Mouse (Mus musculus): ENCODE measurements at regions not wholly inside any gene's neighbourhood (a gene's known extent, or its start where the extent isn't known, plus 50 kb on each side); places are given as distances from the start of the nearest gene placed in this dataset.

DNA sequence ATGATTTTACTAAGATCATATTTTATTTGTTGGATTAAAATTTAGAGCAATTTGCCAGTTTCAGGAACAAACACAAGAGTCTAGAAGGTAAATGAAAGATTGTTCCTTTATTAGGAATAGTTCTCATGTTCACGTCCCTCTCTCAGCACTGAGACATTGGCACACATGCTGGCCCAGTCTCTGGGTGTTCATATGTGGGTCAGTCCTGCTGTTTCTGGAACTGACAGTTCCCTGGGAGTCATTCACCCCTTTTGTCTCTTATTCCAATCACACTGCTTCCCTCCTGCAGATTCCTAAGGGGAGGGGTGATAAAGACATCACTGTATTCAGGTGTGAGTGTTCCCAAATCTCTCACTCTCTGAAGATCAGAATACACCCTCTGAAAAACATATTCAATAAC lies 311.1 kb downstream of the Serpinb8 start:
- ATAC-seq, result no peak
- H3K4me2 ChIP-seq (ENCODE audit: low read depth), result no peak overlapping the region
- H3K27ac ChIP-seq (ENCODE audit: low read depth, low read length), result no peak overlapping the region
- H3K27me3 ChIP-seq (ENCODE audit: insufficient read depth, low read length), result no peaks in the 10 kb centered on the region
- no peak for TF ChIP-seq CTCF (IDR thresholded peaks at IDR 0.05; ENCODE audit: low read depth)
- no peak overlapping the region for H3K4me3 ChIP-seq (ENCODE audit: low read depth, low read length)
- H3K9ac ChIP-seq, result no peak overlapping the region
- no peaks in the 10 kb centered on the region for H3K9me3 ChIP-seq (ENCODE audit: low read length)
- 35% methylated on average over 1 of the region's 1 CpGs for WGBS
- no peak for DNase-seq
- no peaks in the 10 kb centered on the region for H3K4me1 ChIP-seq (ENCODE audit: insufficient read depth)
- no peaks in the 10 kb centered on the region for H3K36me3 ChIP-seq (ENCODE audit: insufficient read depth)

DNA sequence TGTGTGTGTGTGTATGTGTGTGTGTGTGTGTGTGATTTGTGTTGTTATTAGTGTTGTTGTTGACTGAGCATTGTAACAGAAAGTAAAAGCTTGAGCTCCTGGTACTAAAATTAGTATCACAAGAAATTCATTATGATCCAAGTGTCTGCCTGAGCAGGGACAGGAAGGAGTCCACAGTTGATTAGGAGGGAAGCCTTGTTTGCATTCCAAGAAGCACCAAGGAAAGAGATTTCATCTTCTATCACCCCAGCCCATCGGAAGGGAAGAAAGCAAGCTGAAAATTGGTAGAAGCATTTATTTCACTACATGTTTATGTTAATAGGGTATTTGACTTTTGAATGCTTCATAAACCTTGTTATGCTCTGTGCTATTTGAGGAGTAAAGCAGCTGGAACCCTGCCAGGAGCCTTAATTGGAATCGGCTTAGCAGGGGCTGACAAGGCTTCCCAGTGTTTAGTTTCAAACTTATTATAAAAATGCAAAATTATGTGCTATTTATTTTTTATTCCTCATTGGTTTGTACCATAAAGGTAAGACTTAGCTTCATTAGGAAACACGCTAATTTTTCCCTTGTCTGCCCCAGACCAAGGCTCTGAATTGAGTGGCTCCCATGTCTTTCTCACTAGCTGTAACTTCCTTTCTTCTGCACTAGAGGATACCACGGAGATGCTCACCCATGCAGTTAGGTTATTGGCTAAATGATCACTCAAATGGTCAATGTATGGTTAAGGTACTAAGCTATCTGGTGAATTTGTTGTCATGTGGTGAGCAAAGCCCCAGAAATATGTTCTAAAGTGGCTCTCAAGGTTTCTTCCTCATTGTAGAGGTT lies 318.6 kb downstream of the Serpinb8 start:
- no peak overlapping the region for H3K27ac ChIP-seq (ENCODE audit: low read depth, low read length)
- WGBS, result 16% methylated on average over 4 of the region's 4 CpGs
- H3K9ac ChIP-seq, result no peak overlapping the region
- no peaks in the 10 kb centered on the region for H3K36me3 ChIP-seq (ENCODE audit: insufficient read depth)
- no peak for TF ChIP-seq CTCF (IDR thresholded peaks at IDR 0.05; ENCODE audit: low read depth)
- peak; percentile 63 for DNase-seq
- H3K4me2 ChIP-seq (ENCODE audit: low read depth), result no peak overlapping the region
- no peaks in the 10 kb centered on the region for H3K9me3 ChIP-seq (ENCODE audit: low read length)
- no peaks in the 10 kb centered on the region for H3K27me3 ChIP-seq (ENCODE audit: insufficient read depth, low read length)
- ATAC-seq, result peak; percentile 62; the same call in 1 of the 2 replicates
- no peaks in the 10 kb centered on the region for H3K4me1 ChIP-seq (ENCODE audit: insufficient read depth)
- no peak overlapping the region for H3K4me3 ChIP-seq (ENCODE audit: low read depth, low read length)

DNA sequence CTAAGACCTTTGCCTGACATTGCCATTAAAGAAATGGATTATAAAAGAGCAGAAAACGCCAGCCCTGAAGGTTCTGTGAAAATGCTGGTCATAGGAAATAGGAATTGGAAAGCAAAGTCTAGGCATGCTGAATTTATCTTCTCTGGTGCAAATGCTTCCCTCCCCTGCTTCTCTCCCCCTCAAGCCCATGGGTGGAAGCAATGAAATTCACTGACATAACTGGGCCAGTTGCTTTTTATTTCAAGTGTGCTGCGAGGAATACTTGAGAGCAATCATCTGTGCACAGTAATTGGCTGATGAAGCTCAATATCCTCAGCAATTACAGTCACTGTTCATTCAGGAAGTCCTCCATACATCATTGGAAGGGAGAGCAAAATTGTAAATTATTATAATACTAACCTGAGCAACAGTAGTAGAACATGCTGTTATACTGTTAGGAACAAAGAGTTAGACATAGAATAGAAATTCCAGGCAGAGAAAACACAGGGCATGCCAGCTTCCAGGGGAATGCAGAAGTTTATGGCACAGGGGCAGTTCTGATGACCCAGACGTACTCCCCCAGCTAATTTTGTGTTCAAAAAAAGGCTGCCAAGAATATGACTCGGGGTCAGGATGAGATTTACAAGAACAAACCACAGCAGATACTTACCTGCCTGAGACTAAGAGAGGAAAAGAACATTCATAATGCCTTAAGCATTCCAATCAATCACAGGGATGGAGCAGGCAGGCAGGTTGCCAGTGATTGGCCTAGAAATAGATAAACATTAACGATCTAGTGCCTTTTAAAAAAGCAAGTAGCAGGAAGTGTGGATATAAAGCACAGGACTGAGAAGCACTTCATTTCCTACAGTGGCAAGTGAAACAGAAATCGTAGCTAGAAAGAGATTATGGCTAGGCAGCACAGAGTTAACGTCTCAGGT lies 325.1 kb downstream of the Serpinb8 start:
- ATAC-seq (no peak), DNase-seq (no peak)
- TF ChIP-seq CTCF (IDR thresholded peaks at IDR 0.05; ENCODE audit: low read depth), result no peak
- Histone ChIP-seq H3K4me1 (ENCODE audit: insufficient read depth) (no peaks in the 10 kb centered on the region), H3K27me3 (ENCODE audit: insufficient read depth, low read length) (no peaks in the 10 kb centered on the region), H3K36me3 (ENCODE audit: insufficient read depth) (no peaks in the 10 kb centered on the region), H3K27ac (ENCODE audit: low read depth, low read length) (no peak overlapping the region), H3K4me2 (ENCODE audit: low read depth) (no peak overlapping the region), H3K9ac (no peak overlapping the region), H3K9me3 (ENCODE audit: low read length) (no peaks in the 10 kb centered on the region), H3K4me3 (ENCODE audit: low read depth, low read length) (no peak overlapping the region)
- 45% methylated on average over 7 of the region's 7 CpGs for WGBS

DNA sequence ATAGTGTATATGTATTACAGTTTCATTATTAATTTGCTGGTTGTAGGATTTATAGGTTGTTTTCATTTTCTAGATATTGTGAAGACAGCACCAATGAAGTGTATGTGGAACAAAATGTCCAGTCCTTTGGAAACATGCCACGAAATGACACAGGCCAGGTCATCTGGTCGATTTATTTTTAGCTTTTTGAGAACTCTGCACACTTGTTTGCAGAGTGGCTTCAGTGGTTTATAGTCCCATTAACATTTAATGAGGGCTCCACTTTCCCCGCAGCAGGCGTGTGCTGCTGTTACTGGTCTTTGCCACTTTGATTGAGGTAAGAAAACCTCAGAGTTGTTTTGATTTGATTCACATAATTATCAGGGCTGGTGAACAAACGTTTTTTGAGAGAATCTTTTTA lies 327.2 kb downstream of the Serpinb8 start:
- H3K36me3 ChIP-seq (ENCODE audit: insufficient read depth), result no peaks in the 10 kb centered on the region
- no peak overlapping the region for H3K4me3 ChIP-seq (ENCODE audit: low read depth, low read length)
- no peak for TF ChIP-seq CTCF (IDR thresholded peaks at IDR 0.05; ENCODE audit: low read depth)
- no peaks in the 10 kb centered on the region for H3K27me3 ChIP-seq (ENCODE audit: insufficient read depth, low read length)
- no peaks in the 10 kb centered on the region for H3K4me1 ChIP-seq (ENCODE audit: insufficient read depth)
- H3K27ac ChIP-seq (ENCODE audit: low read depth, low read length), result no peak overlapping the region
- 56% methylated on average over 5 of the region's 5 CpGs for WGBS
- ATAC-seq (no peak), DNase-seq (no peak)
- no peaks in the 10 kb centered on the region for H3K9me3 ChIP-seq (ENCODE audit: low read length)
- H3K4me2 ChIP-seq (ENCODE audit: low read depth), result no peak overlapping the region
- H3K9ac ChIP-seq, result no peak overlapping the region

DNA sequence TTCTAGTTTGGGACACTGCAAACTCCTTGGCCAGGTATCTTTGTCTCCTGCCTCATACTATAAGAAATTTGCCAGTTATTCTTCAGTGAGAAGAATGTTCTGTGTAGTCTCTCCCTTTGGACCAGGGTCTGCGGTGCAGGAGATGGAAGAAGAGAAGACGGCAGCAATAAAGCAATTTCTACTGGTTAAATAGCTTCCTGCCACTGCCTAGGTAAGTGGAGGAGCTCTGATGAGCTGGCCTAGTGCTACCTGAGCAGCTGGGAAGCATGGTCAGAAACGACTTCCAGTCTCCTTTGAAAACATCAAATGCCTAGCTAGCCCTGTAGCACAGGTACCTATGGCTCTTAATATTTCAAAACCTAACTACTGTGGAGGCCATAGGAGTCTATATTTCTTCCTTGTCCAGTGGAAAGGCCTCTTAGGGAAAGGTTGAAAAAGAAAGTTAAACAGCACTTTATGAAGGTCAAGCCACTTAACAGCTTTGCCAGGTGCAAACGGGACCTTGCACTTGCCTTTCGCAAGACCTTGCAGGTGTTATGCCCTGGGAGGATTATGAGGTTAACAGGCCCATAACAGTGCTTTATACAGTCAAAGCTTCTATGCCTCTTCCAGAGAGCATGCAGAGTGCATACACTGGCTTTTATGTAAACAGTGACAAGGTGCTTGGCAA lies 351.9 kb downstream of the Serpinb8 start:
- Histone ChIP-seq H3K9me3 (ENCODE audit: low read length) (no peaks in the 10 kb centered on the region), H3K4me2 (ENCODE audit: low read depth) (no peak overlapping the region), H3K4me1 (ENCODE audit: insufficient read depth) (no peaks in the 10 kb centered on the region), H3K9ac (no peak overlapping the region), H3K4me3 (ENCODE audit: low read depth, low read length) (no peak overlapping the region), H3K36me3 (ENCODE audit: insufficient read depth) (no peaks in the 10 kb centered on the region), H3K27me3 (ENCODE audit: insufficient read depth, low read length) (no peaks in the 10 kb centered on the region), H3K27ac (ENCODE audit: low read depth, low read length) (no peak overlapping the region)
- ATAC-seq (no peak), DNase-seq (no peak)
- no peak for TF ChIP-seq CTCF (IDR thresholded peaks at IDR 0.05; ENCODE audit: low read depth)
- WGBS, result 77% methylated on average over 5 of the region's 5 CpGs

DNA sequence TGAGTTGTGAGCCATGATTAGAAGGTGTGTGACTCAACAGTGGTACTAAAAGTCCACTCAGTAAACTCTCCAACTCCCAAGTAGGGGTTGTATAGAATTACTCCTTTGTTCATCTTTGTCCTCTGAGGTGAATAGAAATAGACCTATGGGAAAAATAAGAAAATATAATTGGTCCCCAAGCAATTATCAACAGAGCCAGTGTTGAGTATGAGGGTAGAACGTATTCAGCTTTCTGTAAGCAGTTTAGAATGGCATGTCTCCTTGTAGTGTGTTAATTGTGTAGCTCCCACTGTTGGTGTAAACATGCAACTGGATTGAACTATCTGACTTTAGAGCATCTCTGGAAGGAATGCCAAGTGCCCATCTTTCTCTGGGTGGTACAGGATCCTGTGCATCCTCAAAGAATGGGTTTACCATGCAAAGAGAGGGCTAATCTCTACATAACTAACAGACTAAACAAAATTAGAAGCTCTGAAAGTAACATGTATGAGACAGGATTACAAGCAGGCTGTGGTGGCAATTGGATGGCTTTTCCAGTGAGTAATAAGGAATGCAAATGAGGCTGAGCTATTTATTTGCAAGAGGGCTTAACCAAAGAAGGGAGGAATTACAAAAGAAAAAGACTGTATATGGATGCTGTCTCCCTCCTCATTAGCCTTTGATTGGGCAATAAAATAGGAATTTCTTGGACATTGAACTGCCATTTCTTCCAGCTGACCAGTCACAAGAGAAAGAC lies 356.6 kb downstream of the Serpinb8 start:
- Histone ChIP-seq H3K4me1 (ENCODE audit: insufficient read depth) (no peaks in the 10 kb centered on the region), H3K4me2 (ENCODE audit: low read depth) (no peak overlapping the region), H3K36me3 (ENCODE audit: insufficient read depth) (no peaks in the 10 kb centered on the region), H3K27ac (ENCODE audit: low read depth, low read length) (no peak overlapping the region), H3K27me3 (ENCODE audit: insufficient read depth, low read length) (no peaks in the 10 kb centered on the region), H3K9me3 (ENCODE audit: low read length) (no peaks in the 10 kb centered on the region), H3K9ac (no peak overlapping the region), H3K4me3 (ENCODE audit: low read depth, low read length) (no peak overlapping the region)
- WGBS, result 18% methylated on average over 1 of the region's 1 CpGs
- TF ChIP-seq CTCF (IDR thresholded peaks at IDR 0.05; ENCODE audit: low read depth), result no peak
- ATAC-seq, result no peak
- no peak for DNase-seq
